Comparison of ENCODE assay signal across 13 mouse cellular contexts in the genomic region with DNA sequence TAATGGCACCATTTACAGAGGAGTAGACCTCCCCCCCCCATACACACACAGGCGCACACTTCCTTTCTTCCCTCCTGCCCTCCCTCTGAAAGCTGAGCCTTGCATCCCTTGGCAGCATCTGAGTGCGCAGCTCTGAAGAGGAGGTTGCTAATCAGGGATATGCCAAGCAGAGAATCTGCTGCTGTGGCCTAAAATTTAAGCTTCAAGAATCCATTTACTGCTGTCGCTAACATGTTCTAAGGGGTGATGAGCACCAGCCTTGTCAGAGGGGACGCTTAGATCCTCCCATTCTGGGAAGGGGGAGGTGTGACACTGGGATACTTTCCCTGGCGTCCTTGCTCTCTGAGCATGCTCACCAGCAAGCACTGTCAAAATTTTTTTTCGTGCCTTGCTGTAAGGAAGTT.
A peak's percentile ranks its signal among the peaks of the same experiment; 100 is the strongest.
DNase-seq lines count a peak whose midpoint lies in the region; ATAC-seq and TF ChIP-seq lines count a peak whose summit lies in the region.
"Had no signal": no experiment of that assay in that cellular context is flagged by ENCODE, and none has a peak within 500 bp of the region (broad histone marks: within the 10 kb centered on the region; RNA-seq: fewer than 3 reads in every experiment).

No protein-coding gene starts in this region.

- no peaks in the 10 kb centered on the region for H3K27me3 ChIP-seq in cerebellum, adult 2 months (ENCODE audit: control insufficient read depth, insufficient read depth, low read length)
- H3K27me3 ChIP-seq in midbrain, embryonic 13.5 days: no peaks in the 10 kb centered on the region

- no peak for TF ChIP-seq POLR2A in cerebellum, adult 2 months (IDR thresholded peaks at IDR 0.05; ENCODE audit: borderline replicate concordance, insufficient read depth, low read length)

- peak; percentile 46 for DNase-seq in cerebellum, adult 2 months
- DNase-seq in cerebellum, adult 9-11 months: no peak
- peak; percentile 85 for DNase-seq in right cerebral cortex, adult 18-20 months
- DNase-seq in right cerebral cortex, postnatal 4 days: no peak
- no peak for DNase-seq in spleen, postnatal 36 days (ENCODE audit: low spot score in 2 of 2)
- no peak for DNase-seq in heart, postnatal 10 days
- DNase-seq in kidney, adult 11 months: no peak
- DNase-seq: gastrocnemius, postnatal 36 days; heart, postnatal 36 days; thymus, postnatal 36 days had no signal

- peaks cover 18% of the 10 kb centered on the region for H3K4me1 ChIP-seq in cerebellum, adult 2 months (ENCODE audit: control insufficient read depth, insufficient read depth, low read length)
- peaks cover 22% of the 10 kb centered on the region for H3K4me1 ChIP-seq in midbrain, embryonic 13.5 days (replicated peaks)

- intact Hi-C loops in heart, postnatal 10 days (cut with DNase I): no loop called here

- no peak overlapping the region for H3K9ac ChIP-seq in midbrain, embryonic 13.5 days (replicated peaks)

- H3K36me3 ChIP-seq in midbrain, embryonic 13.5 days: peaks cover 6% of the 10 kb centered on the region

- H3K9me3 ChIP-seq in midbrain, embryonic 13.5 days: no peaks in the 10 kb centered on the region

- 38% methylated on average over 6 of the region's 6 CpGs for WGBS in cerebellum, adult 2 months
- WGBS in midbrain, embryonic 13.5 days: 75% methylated on average over 6 of the region's 6 CpGs

- TF ChIP-seq CTCF in cerebellum, adult 2 months (IDR thresholded peaks at IDR 0.05; ENCODE audit: borderline replicate concordance, insufficient read depth, low read depth, low read length): no peak

- no peak for ATAC-seq in midbrain, embryonic 13.5 days

- H3K27ac ChIP-seq in cerebellum, adult 2 months (ENCODE audit: insufficient read depth, low read length): peak overlapping the region; percentile 76; the same call in 1 of the 2 replicates
- H3K27ac ChIP-seq in midbrain, embryonic 13.5 days: peak overlapping the region; percentile 30
- H3K27ac ChIP-seq: kidney, postnatal 0 days; macrophage had no signal

- H3K4me2 ChIP-seq in midbrain, embryonic 13.5 days (replicated peaks): no peak overlapping the region

- no peak overlapping the region for H3K4me3 ChIP-seq in cerebellum, adult 2 months (replicated peaks; ENCODE audit: insufficient read depth, low read depth, low read length)
- H3K4me3 ChIP-seq in midbrain, embryonic 13.5 days (replicated peaks): no peak overlapping the region

Comparison
In these comparisons a context has a peak if more than half of its experiments do, and no peak if none do; other contexts are left out.
1. DNase-seq: peak in cerebellum, adult 2 months (2 of 2) and right cerebral cortex, adult 18-20 months (single experiment); none in cerebellum, adult 9-11 months (single experiment), right cerebral cortex, postnatal 4 days (single experiment), spleen, postnatal 36 days (0 of 2), heart, postnatal 10 days (0 of 2) and kidney, adult 11 months (single experiment).